Mouse (Mus musculus): ENCODE data around the gene Nat8f5. TPM values are rescaled to one million over a fixed set of nuclear protein-coding genes. Genes with fewer than 3 reads are reported as not detected.
"Not testable (repeated sequence)": the region's sequence is repeated elsewhere in the genome, so short reads cannot be mapped to it uniquely, and the experiment has no call there.

The Nat8f5 gene
- polyA plus RNA-seq, 1 experiment from 2014 or later = not detected

GRCm38 (mm10) chr6:85851062-85851773, 30.4 kb upstream of the Nat8f5 start:
- H3K4me3 ChIP-seq (replicated peaks) = no peak overlapping the region
- no peaks in the 10 kb centered on the region for H3K36me3 ChIP-seq (replicated peaks)
- H3K27ac ChIP-seq = no peak overlapping the region
- H3K4me2 ChIP-seq = no peak overlapping the region
- H3K27me3 ChIP-seq = no peaks in the 10 kb centered on the region
- H3K9ac ChIP-seq = no peak overlapping the region
- ATAC-seq (ENCODE audit: low FRiP score) = no peak
- 88% methylated on average over 7 of the region's 7 CpGs for WGBS
- H3K4me1 ChIP-seq = peaks cover 6% of the 10 kb centered on the region; the same call in 1 of the 2 replicates
- no peaks in the 10 kb centered on the region for H3K9me3 ChIP-seq

- Histone ChIP-seq H3K4me2 (no peak overlapping the region), H3K4me1 (peaks cover 6% of the 10 kb centered on the region; the same call in 1 of the 2 replicates), H3K9me3 (no peaks in the 10 kb centered on the region), H3K36me3 (replicated peaks) (no peaks in the 10 kb centered on the region), H3K27ac (no peak overlapping the region), H3K27me3 (no peaks in the 10 kb centered on the region), H3K9ac (no peak overlapping the region), H3K4me3 (replicated peaks) (no peak overlapping the region)
- no peak for ATAC-seq (ENCODE audit: low FRiP score)
- 10% methylated on average over 2 of the region's 2 CpGs for WGBS
Measured at GRCm38 (mm10) chr6:85849240-85849639, 28.5 kb upstream of the Nat8f5 start.

- Histone ChIP-seq H3K27me3 (no peaks in the 10 kb centered on the region), H3K9ac (no peak overlapping the region), H3K4me2 (no peak overlapping the region), H3K4me3 (replicated peaks) (no peak overlapping the region), H3K36me3 (replicated peaks) (no peaks in the 10 kb centered on the region), H3K27ac (no peak overlapping the region), H3K9me3 (no peaks in the 10 kb centered on the region), H3K4me1 (peaks cover 6% of the 10 kb centered on the region; the same call in 1 of the 2 replicates)
- WGBS = 85% methylated on average over 4 of the region's 4 CpGs
- no peak for ATAC-seq (ENCODE audit: low FRiP score)
Measured at GRCm38 (mm10) chr6:85848140-85848539, 27.4 kb upstream of the Nat8f5 start.

GRCm38 (mm10) chr6:85846921-85847320, 26.1 kb upstream of the Nat8f5 start:
- 64% methylated on average over 1 of the region's 1 CpGs for WGBS
- no peak overlapping the region for H3K9ac ChIP-seq
- H3K4me2 ChIP-seq = no peak overlapping the region
- no peak for ATAC-seq (ENCODE audit: low FRiP score)
- no peaks in the 10 kb centered on the region for H3K9me3 ChIP-seq
- no peak overlapping the region for H3K4me3 ChIP-seq (replicated peaks)
- peaks cover 6% of the 10 kb centered on the region; the same call in 1 of the 2 replicates for H3K4me1 ChIP-seq
- H3K27ac ChIP-seq = no peak overlapping the region
- H3K36me3 ChIP-seq (replicated peaks) = no peaks in the 10 kb centered on the region
- H3K27me3 ChIP-seq = no peaks in the 10 kb centered on the region

GRCm38 (mm10) chr6:85843677-85844458, 23.1 kb upstream of the Nat8f5 start:
- H3K4me1 ChIP-seq = peaks cover 10% of the 10 kb centered on the region
- H3K36me3 ChIP-seq (replicated peaks); H3K4me3 ChIP-seq (replicated peaks); H3K4me2 ChIP-seq; H3K27me3 ChIP-seq; ATAC-seq (ENCODE audit: low FRiP score); H3K27ac ChIP-seq; H3K9ac ChIP-seq; H3K9me3 ChIP-seq: not testable (repeated sequence)
- WGBS = 75% methylated on average over 25 of the region's 25 CpGs

GRCm38 (mm10) chr6:85839982-85840381, 19.2 kb upstream of the Nat8f5 start:
- ATAC-seq (ENCODE audit: low FRiP score) = no peak
- WGBS = 27% methylated on average over 4 of the region's 4 CpGs
- no peaks in the 10 kb centered on the region for H3K27me3 ChIP-seq
- peaks cover 12% of the 10 kb centered on the region for H3K4me1 ChIP-seq
- H3K36me3 ChIP-seq (replicated peaks) = no peaks in the 10 kb centered on the region
- no peak overlapping the region for H3K9ac ChIP-seq
- H3K27ac ChIP-seq = no peak overlapping the region
- no peaks in the 10 kb centered on the region for H3K9me3 ChIP-seq
- H3K4me3 ChIP-seq (replicated peaks) = no peak overlapping the region
- H3K4me2 ChIP-seq = no peak overlapping the region

GRCm38 (mm10) chr6:85838674-85839073, 17.9 kb upstream of the Nat8f5 start:
- Histone ChIP-seq H3K36me3 (replicated peaks) (no peaks in the 10 kb centered on the region), H3K4me2 (no peak overlapping the region), H3K27me3 (no peaks in the 10 kb centered on the region), H3K4me1 (peaks cover 12% of the 10 kb centered on the region), H3K27ac (no peak overlapping the region), H3K4me3 (replicated peaks) (no peak overlapping the region), H3K9ac (no peak overlapping the region), H3K9me3 (no peaks in the 10 kb centered on the region)
- 29% methylated on average over 8 of the region's 8 CpGs for WGBS
- ATAC-seq (ENCODE audit: low FRiP score) = no peak

- H3K4me3 ChIP-seq (replicated peaks); H3K27ac ChIP-seq; H3K27me3 ChIP-seq; ATAC-seq (ENCODE audit: low FRiP score); H3K36me3 ChIP-seq (replicated peaks); H3K9me3 ChIP-seq; H3K9ac ChIP-seq: not testable (repeated sequence)
- 6% methylated on average over 12 of the region's 12 CpGs for WGBS
- Histone ChIP-seq H3K4me1 (peaks cover 12% of the 10 kb centered on the region), H3K4me2 (peak overlapping the region; percentile 21; the same call in 1 of the 2 replicates)
Measured at GRCm38 (mm10) chr6:85837307-85837706, 16.5 kb upstream of the Nat8f5 start.

- not testable (repeated sequence) for ATAC-seq (ENCODE audit: low FRiP score); H3K36me3 ChIP-seq (replicated peaks); H3K27ac ChIP-seq; H3K9me3 ChIP-seq; H3K27me3 ChIP-seq; H3K4me3 ChIP-seq (replicated peaks); H3K4me2 ChIP-seq; H3K9ac ChIP-seq
- 18% methylated on average over 9 of the region's 9 CpGs for WGBS
- H3K4me1 ChIP-seq = peaks cover 12% of the 10 kb centered on the region
Measured at GRCm38 (mm10) chr6:85836827-85837226, 16.1 kb upstream of the Nat8f5 start.

GRCm38 (mm10) chr6:85836098-85836497, 15.3 kb upstream of the Nat8f5 start:
- H3K27me3 ChIP-seq; H3K9ac ChIP-seq; H3K4me3 ChIP-seq (replicated peaks); ATAC-seq (ENCODE audit: low FRiP score); H3K9me3 ChIP-seq; H3K36me3 ChIP-seq (replicated peaks); H3K4me2 ChIP-seq; H3K27ac ChIP-seq: not testable (repeated sequence)
- peaks cover 12% of the 10 kb centered on the region for H3K4me1 ChIP-seq
- 81% methylated on average over 5 of the region's 5 CpGs for WGBS

- not testable (repeated sequence) for H3K9ac ChIP-seq; H3K27me3 ChIP-seq; H3K9me3 ChIP-seq; H3K27ac ChIP-seq; H3K4me3 ChIP-seq (replicated peaks); H3K4me2 ChIP-seq; ATAC-seq (ENCODE audit: low FRiP score); H3K36me3 ChIP-seq (replicated peaks)
- H3K4me1 ChIP-seq = peaks cover 12% of the 10 kb centered on the region
- 80% methylated on average over 1 of the region's 2 CpGs for WGBS
Measured at GRCm38 (mm10) chr6:85835104-85835503, 14.3 kb upstream of the Nat8f5 start.

GRCm38 (mm10) chr6:85834504-85835100, 13.8 kb upstream of the Nat8f5 start:
- not testable (repeated sequence) for ATAC-seq (ENCODE audit: low FRiP score); H3K9ac ChIP-seq; H3K4me1 ChIP-seq; H3K4me3 ChIP-seq (replicated peaks); H3K27me3 ChIP-seq; H3K4me2 ChIP-seq; H3K9me3 ChIP-seq; H3K27ac ChIP-seq; H3K36me3 ChIP-seq (replicated peaks)
